Mouse (Mus musculus): Measurements from ENCODE around the gene Nxph3. TPM values are rescaled to one million over a fixed set of nuclear protein-coding genes. Genes with fewer than 3 reads are reported as not detected.

Gene Nxph3
- polyA plus RNA-seq, 1 experiment from 2014 or later: 0.57 TPM

DNA sequence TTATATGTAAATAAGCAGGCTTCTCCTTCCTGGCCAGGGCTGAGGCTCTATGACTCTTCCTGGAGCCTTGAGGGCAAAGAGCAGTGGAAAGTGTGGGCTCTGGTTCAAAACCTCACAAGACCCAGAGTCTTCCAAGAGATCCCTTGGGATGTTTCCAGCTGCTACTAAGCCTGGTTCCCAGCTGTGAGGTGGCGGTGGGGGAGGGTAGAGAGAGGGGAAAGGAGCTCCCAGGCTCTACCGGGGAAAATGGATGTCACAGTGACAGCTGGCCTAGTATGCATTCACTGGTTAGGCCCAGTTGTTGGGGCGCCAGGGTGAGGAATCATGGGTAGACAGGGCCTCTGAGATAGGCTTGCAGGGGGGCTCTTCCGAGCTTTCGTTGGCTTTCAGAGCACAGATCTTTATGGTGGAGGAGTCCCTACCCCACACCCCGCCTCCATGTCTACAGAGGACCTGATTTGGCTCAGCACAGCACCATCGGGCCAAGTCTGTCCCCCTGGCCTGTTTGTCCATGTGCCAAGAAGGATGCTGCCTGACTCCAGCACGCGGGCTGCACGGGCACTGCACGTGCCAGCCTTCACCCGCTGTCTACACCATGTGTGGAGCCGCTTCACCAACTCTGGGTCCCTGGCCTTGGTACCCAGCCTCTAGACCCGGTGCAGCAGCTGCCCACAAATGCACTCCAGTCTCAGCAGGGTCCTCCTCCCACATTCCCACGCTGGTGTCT, 24.2 kb upstream of the Nxph3 start:
- Histone ChIP-seq H3K4me1 (peaks cover 14% of the 10 kb centered on the region), H3K27ac (no peak overlapping the region), H3K4me3 (replicated peaks) (no peak overlapping the region), H3K36me3 (replicated peaks) (no peaks in the 10 kb centered on the region), H3K27me3 (peaks cover 9% of the 10 kb centered on the region; the same call in 1 of the 2 replicates), H3K4me2 (no peak overlapping the region), H3K9ac (no peak overlapping the region), H3K9me3 (no peaks in the 10 kb centered on the region)
- no peak for ATAC-seq (ENCODE audit: low FRiP score)
- WGBS: 75% methylated on average over 15 of the region's 15 CpGs

DNA sequence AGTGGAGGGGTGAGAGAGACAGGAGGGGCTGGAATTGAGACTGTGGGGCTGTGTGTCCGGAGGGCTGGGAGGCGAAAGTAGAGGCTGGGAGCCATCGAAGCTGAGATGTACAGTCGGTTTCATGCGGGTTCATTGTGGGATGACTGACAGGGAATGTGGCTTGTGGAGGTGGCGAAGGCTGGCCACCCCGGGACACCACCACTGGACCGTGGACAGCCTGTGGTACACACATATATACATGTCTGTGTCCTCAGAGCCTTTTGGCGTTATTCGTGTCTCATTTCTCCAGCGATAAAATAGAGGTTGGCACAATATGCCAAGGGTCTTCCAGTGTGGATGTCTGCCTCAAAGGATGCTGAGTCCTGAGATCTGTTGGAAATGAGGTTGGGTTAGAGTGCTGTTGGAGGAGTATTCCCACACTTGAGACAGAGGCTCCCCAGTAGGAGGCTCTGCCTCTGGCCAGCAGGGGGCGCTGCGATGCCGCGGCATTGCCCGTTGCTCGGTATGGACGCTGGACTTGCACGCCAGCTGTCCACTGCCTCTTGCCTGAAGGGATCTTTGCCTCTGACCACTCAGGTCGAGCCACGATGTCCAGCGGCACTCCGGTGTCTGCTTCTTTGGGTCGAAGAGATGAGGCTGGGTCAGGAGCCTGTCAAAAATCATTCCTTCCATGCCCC, 19.3 kb upstream of the Nxph3 start:
- no peaks in the 10 kb centered on the region for H3K36me3 ChIP-seq (replicated peaks)
- no peak overlapping the region for H3K9ac ChIP-seq
- H3K4me2 ChIP-seq: peak overlapping the region; percentile 38
- H3K27me3 ChIP-seq: 0 out of 2 replicates have a peak, but pooled peaks cover 13% of the 10 kb centered on the region
- H3K4me3 ChIP-seq (replicated peaks): 0 out of 2 replicates have a peak overlapping the region, but pooled peaks have one; percentile 8
- WGBS: 24% methylated on average over 24 of the region's 24 CpGs
- no peaks in the 10 kb centered on the region for H3K9me3 ChIP-seq
- no peak overlapping the region for H3K27ac ChIP-seq
- H3K4me1 ChIP-seq: peaks cover 11% of the 10 kb centered on the region
- peak; percentile 82 for ATAC-seq (ENCODE audit: low FRiP score)

DNA sequence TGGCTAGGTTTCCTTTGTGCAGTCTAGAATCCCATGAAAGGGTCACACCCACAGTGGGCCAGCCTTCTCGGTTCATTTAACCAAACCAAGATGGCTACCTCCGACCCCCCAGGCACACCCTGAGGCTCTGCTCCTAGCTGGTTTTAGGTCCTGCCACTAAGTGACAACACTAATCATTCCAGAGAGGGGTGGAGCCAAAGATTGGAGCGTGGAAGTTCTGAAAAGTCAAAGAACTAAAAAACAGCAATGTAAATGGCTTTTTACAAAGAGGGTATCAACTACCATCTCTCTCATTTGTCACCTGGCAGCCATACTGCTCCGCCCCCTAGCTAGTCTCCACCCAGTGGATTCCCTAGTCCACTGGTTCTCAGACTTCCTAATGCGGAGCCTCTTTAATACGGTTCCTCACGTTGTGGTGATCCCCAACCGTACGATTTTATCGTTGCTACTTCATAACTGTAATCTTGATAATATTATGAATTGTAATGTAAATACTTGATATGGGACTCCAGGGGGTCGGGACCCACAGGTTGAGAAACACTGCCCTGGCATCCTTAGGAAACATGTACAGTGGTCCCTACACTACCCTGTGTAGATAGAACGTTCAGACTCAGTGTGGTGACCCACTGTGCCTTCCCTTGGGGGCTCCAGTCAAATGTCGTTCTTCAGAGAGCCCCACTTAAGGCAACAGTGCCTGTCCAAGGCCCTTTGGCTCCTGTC, 18.1 kb upstream of the Nxph3 start:
- ATAC-seq (ENCODE audit: low FRiP score): no peak
- Histone ChIP-seq H3K4me3 (replicated peaks) (no peak overlapping the region), H3K27me3 (0 out of 2 replicates have a peak, but pooled peaks cover 12% of the 10 kb centered on the region), H3K4me2 (no peak overlapping the region), H3K36me3 (replicated peaks) (no peaks in the 10 kb centered on the region), H3K9ac (no peak overlapping the region), H3K9me3 (no peaks in the 10 kb centered on the region), H3K4me1 (peaks cover 7% of the 10 kb centered on the region), H3K27ac (no peak overlapping the region)
- 76% methylated on average over 13 of the region's 13 CpGs for WGBS

DNA sequence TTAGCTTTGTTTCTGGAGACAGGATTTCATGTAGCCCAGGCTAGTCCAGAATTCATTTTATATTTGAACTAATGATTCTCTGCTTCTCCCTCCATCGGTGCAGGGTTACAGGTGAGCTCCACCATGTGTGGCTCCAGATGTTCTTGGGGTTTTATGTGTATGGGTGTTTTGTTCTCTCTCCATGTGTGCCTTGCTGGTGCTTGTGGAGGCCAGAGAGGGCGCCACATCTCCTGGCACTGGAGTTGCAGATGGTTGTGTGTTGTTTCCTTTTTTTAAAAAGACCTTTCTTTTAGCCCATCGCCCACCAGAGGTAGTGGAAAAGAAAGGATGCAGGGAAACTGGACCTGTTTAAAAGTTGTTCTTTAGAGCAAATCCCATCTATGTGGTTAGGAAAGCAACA, 13.9 kb upstream of the Nxph3 start:
- H3K9ac ChIP-seq: no peak overlapping the region
- H3K36me3 ChIP-seq (replicated peaks): no peaks in the 10 kb centered on the region
- H3K9me3 ChIP-seq: no peaks in the 10 kb centered on the region
- no peak for ATAC-seq (ENCODE audit: low FRiP score)
- H3K4me3 ChIP-seq (replicated peaks): no peak overlapping the region
- no peak overlapping the region for H3K4me2 ChIP-seq
- 80% methylated on average over 3 of the region's 3 CpGs for WGBS
- no peaks in the 10 kb centered on the region for H3K4me1 ChIP-seq
- H3K27ac ChIP-seq: no peak overlapping the region
- H3K27me3 ChIP-seq: 0 out of 2 replicates have a peak, but pooled peaks cover 4% of the 10 kb centered on the region

DNA sequence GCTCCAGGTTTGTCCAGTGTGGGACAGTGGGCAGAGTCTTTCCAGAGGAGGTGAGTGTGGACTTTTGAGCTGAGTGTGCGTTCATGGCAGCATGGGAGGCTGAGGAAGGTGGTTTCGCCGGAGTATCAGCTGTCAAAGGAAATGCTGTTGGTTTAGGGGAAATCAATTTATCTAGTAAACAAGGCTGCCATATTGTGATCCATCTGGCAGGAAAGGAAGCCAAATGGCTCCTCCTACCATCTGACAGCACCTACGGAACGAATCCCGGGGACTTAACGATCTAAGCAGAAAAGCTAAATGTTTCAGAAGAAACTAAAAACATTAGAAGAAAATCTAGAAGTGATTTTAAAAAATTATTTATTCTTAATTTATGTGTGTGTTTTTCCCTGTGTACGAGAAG, 12.9 kb upstream of the Nxph3 start:
- no peak overlapping the region for H3K4me2 ChIP-seq
- no peaks in the 10 kb centered on the region for H3K9me3 ChIP-seq
- H3K27ac ChIP-seq: no peak overlapping the region
- H3K36me3 ChIP-seq (replicated peaks): no peaks in the 10 kb centered on the region
- no peak for ATAC-seq (ENCODE audit: low FRiP score)
- no peaks in the 10 kb centered on the region; the same call in 1 of the 2 replicates for H3K27me3 ChIP-seq
- no peak overlapping the region for H3K4me3 ChIP-seq (replicated peaks)
- no peak overlapping the region for H3K9ac ChIP-seq
- H3K4me1 ChIP-seq: no peaks in the 10 kb centered on the region
- WGBS: 91% methylated on average over 8 of the region's 8 CpGs

DNA sequence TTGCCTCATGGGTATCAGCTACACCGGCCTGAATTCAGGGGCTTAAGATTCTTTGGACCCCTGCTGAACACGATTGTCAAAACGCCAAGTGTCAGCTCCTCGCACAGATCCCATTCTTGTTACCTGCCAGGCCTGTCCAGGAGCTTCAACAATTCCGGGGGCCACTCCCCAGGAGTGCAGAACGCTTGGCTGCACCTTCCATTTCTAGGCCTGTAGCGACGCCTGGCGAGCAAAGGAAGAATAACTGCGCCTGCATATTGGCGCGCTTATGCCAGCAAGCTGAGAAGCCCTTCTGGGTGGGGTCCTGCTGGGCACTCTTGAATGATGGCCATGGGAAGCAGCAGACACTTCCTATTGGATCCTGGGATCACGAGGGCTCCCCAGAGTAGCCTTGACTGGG, 7.2 kb upstream of the Nxph3 start:
- ATAC-seq (ENCODE audit: low FRiP score): peak; percentile 31; the same call in 1 of the 2 replicates
- Histone ChIP-seq H3K27me3 (peaks cover 14% of the 10 kb centered on the region), H3K27ac (no peak overlapping the region), H3K4me3 (replicated peaks) (peak overlapping the region; percentile 20), H3K9ac (no peak overlapping the region), H3K4me2 (peak overlapping the region; percentile 54), H3K4me1 (peaks cover 28% of the 10 kb centered on the region), H3K9me3 (no peaks in the 10 kb centered on the region), H3K36me3 (replicated peaks) (no peaks in the 10 kb centered on the region)
- WGBS: under 1% methylated on average over 13 of the region's 13 CpGs

DNA sequence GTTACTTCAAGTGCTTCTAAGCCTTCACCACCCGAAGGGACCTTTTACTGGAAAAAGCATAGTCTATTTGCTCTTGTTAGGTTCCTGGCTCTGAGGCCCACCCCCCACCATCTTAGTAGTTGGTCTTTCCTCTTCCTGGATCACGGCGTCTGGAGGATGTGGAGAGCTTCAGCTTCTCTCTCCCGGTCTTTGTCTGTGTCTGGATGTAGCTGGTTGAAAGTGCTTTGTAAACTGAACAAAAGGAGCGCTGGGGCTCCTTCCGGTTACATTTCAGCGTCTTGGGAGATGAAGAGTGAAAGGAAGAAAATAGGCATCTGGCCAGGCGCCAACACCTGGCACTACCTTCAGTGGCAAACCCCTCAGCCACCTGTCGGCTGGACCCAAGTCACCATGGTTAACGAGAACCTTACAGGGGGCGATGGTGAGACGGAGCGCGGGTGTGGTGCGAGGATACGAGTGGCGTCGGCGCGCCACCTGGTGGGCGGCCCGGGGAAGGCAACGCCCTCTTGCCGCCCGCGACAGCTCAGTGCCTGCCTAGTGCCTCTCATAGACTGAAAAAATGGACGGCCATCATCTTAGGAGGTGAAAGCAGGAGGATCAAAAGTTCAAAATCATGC, 6.2 kb upstream of the Nxph3 start:
- Histone ChIP-seq H3K4me3 (replicated peaks) (peak overlapping the region; percentile 25), H3K9me3 (no peaks in the 10 kb centered on the region), H3K36me3 (replicated peaks) (no peaks in the 10 kb centered on the region), H3K27ac (peak overlapping the region; percentile 73), H3K4me1 (peaks cover 38% of the 10 kb centered on the region), H3K27me3 (peaks cover 24% of the 10 kb centered on the region), H3K9ac (peak overlapping the region; percentile 25; the same call in 1 of the 2 replicates), H3K4me2 (peak overlapping the region; percentile 54)
- 4% methylated on average over 27 of the region's 27 CpGs for WGBS
- ATAC-seq (ENCODE audit: low FRiP score): peak; percentile 67

DNA sequence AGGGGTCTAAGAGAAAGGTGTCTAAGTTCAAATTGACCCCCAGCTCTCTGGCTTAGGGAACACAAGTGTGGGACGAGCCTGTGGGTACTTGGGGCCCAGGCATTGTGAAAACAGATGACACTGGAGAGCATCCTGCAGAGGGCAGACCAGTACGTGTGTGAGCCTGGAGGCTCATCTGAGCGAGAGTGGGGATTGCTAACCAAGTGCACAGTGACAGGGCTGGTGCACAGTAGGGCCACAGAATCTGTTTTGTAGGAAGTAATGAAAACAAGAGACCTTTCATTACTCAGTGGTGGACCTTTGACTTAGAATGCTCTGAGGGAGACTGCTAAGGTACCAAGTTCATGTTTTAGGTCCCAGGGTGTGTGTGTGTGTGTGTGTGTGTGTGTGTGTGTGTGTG, 5.6 kb upstream of the Nxph3 start:
- ATAC-seq (ENCODE audit: low FRiP score): 0 out of 2 replicates have a peak, but pooled peaks have one; percentile 1
- Histone ChIP-seq H3K4me3 (replicated peaks) (no peak overlapping the region), H3K36me3 (replicated peaks) (no peaks in the 10 kb centered on the region), H3K27me3 (peaks cover 30% of the 10 kb centered on the region), H3K27ac (peak overlapping the region; percentile 73), H3K4me2 (no peak overlapping the region), H3K9me3 (no peaks in the 10 kb centered on the region), H3K4me1 (peaks cover 44% of the 10 kb centered on the region), H3K9ac (0 out of 2 replicates have a peak overlapping the region, but pooled peaks have one; percentile 25)
- WGBS: 48% methylated on average over 3 of the region's 3 CpGs

DNA sequence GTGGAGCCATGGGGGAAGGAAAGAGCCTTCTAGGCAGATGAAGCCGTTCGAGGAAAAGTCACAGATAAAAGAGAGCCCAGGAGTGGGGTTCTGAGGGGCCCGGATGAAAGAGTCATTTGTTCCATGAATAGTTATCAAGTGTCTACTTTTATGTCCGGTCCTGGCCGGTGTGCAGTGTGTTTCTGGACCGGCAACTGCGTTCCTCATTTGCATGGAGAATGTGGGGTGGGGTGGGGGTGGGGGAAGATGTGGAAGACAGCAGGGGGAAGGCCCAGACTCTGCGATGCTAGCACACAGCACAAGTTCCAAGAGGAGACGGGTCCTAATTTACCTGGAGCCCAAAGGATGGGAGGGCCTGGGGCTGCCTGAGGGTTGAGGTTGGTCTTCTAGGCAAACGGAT, 4.9 kb upstream of the Nxph3 start:
- peaks cover 51% of the 10 kb centered on the region for H3K4me1 ChIP-seq
- peaks cover 37% of the 10 kb centered on the region for H3K27me3 ChIP-seq
- H3K9ac ChIP-seq: no peak overlapping the region
- H3K36me3 ChIP-seq (replicated peaks): no peaks in the 10 kb centered on the region
- WGBS: 60% methylated on average over 10 of the region's 10 CpGs
- peak overlapping the region; percentile 32; the same call in 1 of the 2 replicates for H3K27ac ChIP-seq
- no peak overlapping the region for H3K4me3 ChIP-seq (replicated peaks)
- ATAC-seq (ENCODE audit: low FRiP score): no peak
- H3K4me2 ChIP-seq: no peak overlapping the region
- H3K9me3 ChIP-seq: no peaks in the 10 kb centered on the region

DNA sequence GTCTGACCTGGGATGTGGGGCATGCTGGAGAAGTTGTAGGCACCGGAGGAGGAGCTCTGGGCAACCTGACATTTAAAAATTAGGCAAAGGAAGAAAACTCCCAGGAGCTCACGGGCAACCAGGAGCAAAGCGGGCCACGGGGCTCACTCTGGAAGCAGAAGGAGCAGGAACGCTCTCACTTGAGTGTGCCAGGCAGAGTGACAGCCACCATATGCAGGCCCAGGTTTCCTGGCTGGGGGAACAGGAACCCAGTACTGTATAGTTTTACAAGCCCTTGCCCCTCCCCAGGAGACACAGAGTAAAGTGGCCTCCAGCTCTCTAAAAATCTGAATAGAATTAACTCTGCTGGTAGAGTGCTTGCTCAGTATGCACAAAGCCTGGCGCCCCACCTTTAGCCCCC, 2.8 kb upstream of the Nxph3 start:
- Histone ChIP-seq H3K4me3 (replicated peaks) (no peak overlapping the region), H3K9ac (no peak overlapping the region), H3K4me2 (no peak overlapping the region), H3K27me3 (peaks cover 58% of the 10 kb centered on the region), H3K36me3 (replicated peaks) (no peaks in the 10 kb centered on the region), H3K27ac (no peak overlapping the region), H3K4me1 (peaks cover 67% of the 10 kb centered on the region), H3K9me3 (no peaks in the 10 kb centered on the region)
- ATAC-seq (ENCODE audit: low FRiP score): no peak
- 49% methylated on average over 6 of the region's 6 CpGs for WGBS

DNA sequence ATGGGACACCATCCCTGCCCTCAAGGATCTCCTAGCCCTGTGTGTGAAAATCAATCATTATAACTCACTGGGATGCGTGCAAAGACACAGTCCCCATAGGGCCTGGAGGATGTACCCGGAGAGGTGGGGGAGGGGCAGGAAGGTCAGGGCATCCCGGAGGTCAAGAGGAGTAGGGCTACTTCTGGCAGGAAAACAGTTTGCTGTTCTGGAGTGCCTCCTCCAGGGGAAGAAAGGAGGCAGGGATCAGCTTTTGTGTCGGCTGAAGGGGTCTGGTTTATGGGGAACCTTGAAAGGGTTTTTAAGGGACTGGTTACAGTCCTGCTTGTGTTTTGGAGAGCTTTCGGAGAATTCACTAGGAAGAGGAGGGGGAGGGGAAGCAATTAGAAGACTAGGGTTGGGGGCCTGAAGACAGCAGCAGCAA, 2.1 kb upstream of the Nxph3 start:
- no peak overlapping the region for H3K27ac ChIP-seq
- H3K9ac ChIP-seq: no peak overlapping the region
- H3K36me3 ChIP-seq (replicated peaks): no peaks in the 10 kb centered on the region
- no peaks in the 10 kb centered on the region for H3K9me3 ChIP-seq
- no peak overlapping the region for H3K4me3 ChIP-seq (replicated peaks)
- H3K4me1 ChIP-seq: peaks cover 67% of the 10 kb centered on the region
- 2% methylated on average over 5 of the region's 5 CpGs for WGBS
- no peak for ATAC-seq (ENCODE audit: low FRiP score)
- H3K4me2 ChIP-seq: no peak overlapping the region
- peaks cover 64% of the 10 kb centered on the region for H3K27me3 ChIP-seq

Measured in forebrain, embryonic 12.5 days (tissue).